Mouse (Mus musculus): ENCODE results near the gene Sema3f. TPM values are rescaled to one million over a fixed set of nuclear protein-coding genes. Genes with fewer than 3 reads are reported as not detected.

Gene Sema3f
- polyA plus RNA-seq, 1 experiment from 2014 or later = 14.9 TPM

DNA sequence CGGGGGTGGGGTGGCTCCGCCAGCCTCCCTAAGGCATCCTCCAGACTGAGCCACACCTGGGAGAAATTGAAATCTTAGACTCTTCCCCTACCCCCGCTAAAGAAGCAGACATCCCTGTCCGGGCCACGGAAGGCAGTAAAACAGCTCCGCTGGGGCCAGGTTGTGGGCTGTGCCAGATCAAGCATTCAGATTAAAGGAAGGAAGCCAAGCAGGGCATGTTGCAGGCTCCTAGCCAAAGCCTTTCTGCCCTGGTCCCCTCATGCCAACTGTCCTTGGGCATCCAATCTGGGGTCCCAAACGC is 25.9 kb upstream of the Sema3f start:
- no peaks in the 10 kb centered on the region for H3K27me3 ChIP-seq (replicated peaks; ENCODE audit: control insufficient read depth, insufficient read depth, low read length)
- no peak for ATAC-seq
- peaks cover 28% of the 10 kb centered on the region for H3K4me1 ChIP-seq (replicated peaks; ENCODE audit: control insufficient read depth, insufficient read depth, low read length)
- no peaks in the 10 kb centered on the region for H3K9me3 ChIP-seq (ENCODE audit: control insufficient read depth, low read length)
- H3K9ac ChIP-seq (replicated peaks; ENCODE audit: low read depth, low read length) = peak overlapping the region; percentile 6
- H3K4me3 ChIP-seq (replicated peaks; ENCODE audit: low read length) = 0 out of 2 replicates have a peak overlapping the region, but pooled peaks have one; percentile 5
- peak overlapping the region; percentile 34 for H3K4me2 ChIP-seq (ENCODE audit: low read length)
- peaks cover 18% of the 10 kb centered on the region for H3K36me3 ChIP-seq (ENCODE audit: control insufficient read depth, insufficient read depth)
- WGBS = 4% methylated on average over 7 of the region's 7 CpGs
- peak overlapping the region; percentile 33; the same call in 1 of the 2 replicates for H3K27ac ChIP-seq (ENCODE audit: low read length)

DNA sequence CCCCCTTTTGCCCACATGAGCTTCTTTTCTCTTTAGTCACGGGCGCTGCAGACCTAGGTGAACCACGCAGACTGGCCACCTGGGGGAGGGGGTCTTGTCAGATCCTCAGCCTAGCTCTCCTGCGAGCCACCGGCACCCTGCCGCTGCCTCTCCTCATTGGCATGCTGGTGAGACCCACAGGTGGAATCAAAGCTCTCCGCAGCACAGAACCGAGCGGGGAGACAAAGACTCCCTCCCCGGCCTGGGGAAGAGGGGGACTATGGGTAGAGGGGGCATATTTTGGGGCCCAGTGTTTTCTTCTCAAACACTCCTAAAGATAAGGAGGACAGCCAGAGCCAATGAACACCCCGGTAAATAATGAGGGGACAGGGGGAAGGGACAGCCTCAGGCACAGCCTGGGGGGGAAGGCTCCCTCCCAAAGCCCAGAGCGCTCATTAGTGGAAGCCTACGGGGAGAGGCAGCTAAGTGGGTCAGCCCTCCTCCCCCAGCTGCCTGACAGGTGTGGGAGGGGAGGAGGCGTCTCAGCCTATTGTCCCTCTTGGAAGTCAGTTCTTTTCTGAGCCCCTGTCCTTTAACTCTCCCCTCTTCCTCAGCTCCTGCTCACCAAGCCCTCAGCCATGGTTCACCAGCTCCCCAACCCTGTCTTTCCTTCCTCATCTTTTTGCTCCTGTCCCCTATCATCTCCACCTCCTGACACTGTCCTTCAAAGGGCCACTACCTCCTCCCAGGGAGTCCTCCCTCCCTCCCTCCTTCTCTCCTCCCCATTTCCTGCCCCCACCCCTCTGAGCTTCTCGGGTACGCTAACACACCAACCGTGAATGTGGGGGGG is 25.3 kb upstream of the Sema3f start:
- WGBS = 1% methylated on average over 16 of the region's 17 CpGs

GRCm38 (mm10) chr9:107734567-107734971 is 24.3 kb upstream of the Sema3f start:
- Histone ChIP-seq H3K9me3 (ENCODE audit: control insufficient read depth, low read length) (no peaks in the 10 kb centered on the region), H3K4me1 (replicated peaks; ENCODE audit: control insufficient read depth, insufficient read depth, low read length) (peaks cover 37% of the 10 kb centered on the region), H3K4me3 (replicated peaks; ENCODE audit: low read length) (no peak overlapping the region), H3K9ac (replicated peaks; ENCODE audit: low read depth, low read length) (no peak overlapping the region), H3K36me3 (ENCODE audit: control insufficient read depth, insufficient read depth) (peaks cover 10% of the 10 kb centered on the region), H3K4me2 (ENCODE audit: low read length) (no peak overlapping the region), H3K27ac (ENCODE audit: low read length) (peak overlapping the region; percentile 17), H3K27me3 (replicated peaks; ENCODE audit: control insufficient read depth, insufficient read depth, low read length) (no peaks in the 10 kb centered on the region)
- peak; percentile 27; the same call in 1 of the 2 replicates for ATAC-seq
- WGBS = 13% methylated on average over 7 of the region's 7 CpGs

More for the DNA sequence above, 25.3 kb upstream of the Sema3f start:
- H3K36me3 ChIP-seq (ENCODE audit: control insufficient read depth, insufficient read depth) = peaks cover 13% of the 10 kb centered on the region
- 0 out of 2 replicates have a peak overlapping the region, but pooled peaks have one; percentile 5 for H3K4me3 ChIP-seq (replicated peaks; ENCODE audit: low read length)
- H3K9me3 ChIP-seq (ENCODE audit: control insufficient read depth, low read length) = no peaks in the 10 kb centered on the region
- H3K4me1 ChIP-seq (replicated peaks; ENCODE audit: control insufficient read depth, insufficient read depth, low read length) = peaks cover 29% of the 10 kb centered on the region
- ATAC-seq = no peak; the same call in 1 of the 2 replicates
- peak overlapping the region; percentile 6 for H3K9ac ChIP-seq (replicated peaks; ENCODE audit: low read depth, low read length)
- no peak overlapping the region for H3K27ac ChIP-seq (ENCODE audit: low read length)
- no peaks in the 10 kb centered on the region for H3K27me3 ChIP-seq (replicated peaks; ENCODE audit: control insufficient read depth, insufficient read depth, low read length)
- H3K4me2 ChIP-seq (ENCODE audit: low read length) = peak overlapping the region; percentile 34

GRCm38 (mm10) chr9:107729709-107730108 is 19.4 kb upstream of the Sema3f start:
- Histone ChIP-seq H3K27ac (ENCODE audit: low read length) (peak overlapping the region; percentile 13; the same call in 1 of the 2 replicates), H3K9ac (replicated peaks; ENCODE audit: low read depth, low read length) (no peak overlapping the region), H3K27me3 (replicated peaks; ENCODE audit: control insufficient read depth, insufficient read depth, low read length) (no peaks in the 10 kb centered on the region), H3K4me3 (replicated peaks; ENCODE audit: low read length) (no peak overlapping the region), H3K9me3 (ENCODE audit: control insufficient read depth, low read length) (no peaks in the 10 kb centered on the region), H3K4me1 (replicated peaks; ENCODE audit: control insufficient read depth, insufficient read depth, low read length) (peaks cover 33% of the 10 kb centered on the region), H3K4me2 (ENCODE audit: low read length) (no peak overlapping the region), H3K36me3 (ENCODE audit: control insufficient read depth, insufficient read depth) (no peaks in the 10 kb centered on the region)
- ATAC-seq = peak; percentile 16
- 16% methylated on average over 3 of the region's 3 CpGs for WGBS

DNA sequence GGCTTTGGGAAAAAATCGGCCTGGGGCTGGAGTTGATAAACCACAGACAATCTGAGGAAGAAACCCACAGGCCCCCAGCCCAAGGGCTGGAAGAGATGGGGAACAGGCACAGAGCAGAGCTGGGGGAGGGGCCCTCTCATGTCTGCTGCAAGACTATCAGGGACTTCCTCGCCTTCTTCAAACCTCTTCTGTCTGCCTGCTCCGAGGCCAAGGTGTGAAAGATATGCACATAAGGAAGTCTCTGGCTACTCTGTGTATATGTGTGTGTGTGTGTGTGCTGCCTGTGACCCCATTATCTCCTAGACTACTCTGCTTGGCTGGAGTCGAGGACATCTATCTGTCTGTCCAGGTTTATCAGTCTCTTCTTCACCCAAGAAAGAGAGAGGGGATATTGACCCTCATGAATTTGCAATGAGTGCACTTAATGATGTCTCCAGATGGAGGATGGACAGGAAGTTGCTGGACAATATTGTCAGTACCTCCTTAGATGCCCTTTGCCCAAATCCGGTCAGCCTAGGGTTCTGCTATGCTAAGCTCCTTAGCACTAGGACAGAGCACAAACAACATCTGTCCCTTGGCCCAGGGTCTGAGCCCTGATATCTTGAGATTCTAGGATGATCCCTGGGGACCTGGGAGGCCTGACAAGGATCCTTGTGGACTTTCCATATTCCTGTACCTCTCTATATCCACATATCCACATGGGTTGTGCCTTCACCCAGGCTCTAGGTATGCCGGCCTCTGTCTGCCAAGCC is 18.8 kb upstream of the Sema3f start:
- no peaks in the 10 kb centered on the region for H3K9me3 ChIP-seq (ENCODE audit: control insufficient read depth, low read length)
- no peaks in the 10 kb centered on the region for H3K27me3 ChIP-seq (replicated peaks; ENCODE audit: control insufficient read depth, insufficient read depth, low read length)
- no peak for ATAC-seq
- no peak overlapping the region for H3K9ac ChIP-seq (replicated peaks; ENCODE audit: low read depth, low read length)
- H3K27ac ChIP-seq (ENCODE audit: low read length) = peak overlapping the region; percentile 13; the same call in 1 of the 2 replicates
- H3K4me2 ChIP-seq (ENCODE audit: low read length) = no peak overlapping the region
- no peak overlapping the region for H3K4me3 ChIP-seq (replicated peaks; ENCODE audit: low read length)
- 71% methylated on average over 6 of the region's 6 CpGs for WGBS
- peaks cover 31% of the 10 kb centered on the region for H3K4me1 ChIP-seq (replicated peaks; ENCODE audit: control insufficient read depth, insufficient read depth, low read length)
- H3K36me3 ChIP-seq (ENCODE audit: control insufficient read depth, insufficient read depth) = no peaks in the 10 kb centered on the region

DNA sequence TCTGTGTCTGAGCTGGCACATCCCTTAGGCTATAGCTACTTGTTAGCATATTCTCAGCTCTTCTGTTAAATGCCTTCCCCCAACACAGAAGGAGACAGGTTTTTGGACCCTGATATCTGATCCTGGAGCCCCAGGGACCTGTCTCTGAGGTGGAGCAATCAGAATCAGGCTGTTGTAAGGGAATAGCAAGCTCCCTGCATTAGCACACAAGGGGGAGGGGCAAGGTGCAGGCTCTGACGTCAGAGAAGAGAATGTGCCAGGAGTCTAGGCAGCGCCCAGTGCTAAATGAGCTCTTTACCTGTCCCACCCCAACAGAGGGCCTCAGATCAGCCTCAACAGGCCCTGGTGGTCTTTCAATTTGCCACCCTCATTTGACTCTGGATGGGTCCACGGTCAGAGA is 16.8 kb upstream of the Sema3f start:
- no peak overlapping the region for H3K9ac ChIP-seq (replicated peaks; ENCODE audit: low read depth, low read length)
- WGBS = 42% methylated on average over 3 of the region's 3 CpGs
- H3K27me3 ChIP-seq (replicated peaks; ENCODE audit: control insufficient read depth, insufficient read depth, low read length) = no peaks in the 10 kb centered on the region
- H3K9me3 ChIP-seq (ENCODE audit: control insufficient read depth, low read length) = no peaks in the 10 kb centered on the region
- no peak overlapping the region; the same call in 1 of the 2 replicates for H3K27ac ChIP-seq (ENCODE audit: low read length)
- H3K4me3 ChIP-seq (replicated peaks; ENCODE audit: low read length) = no peak overlapping the region
- peaks cover 45% of the 10 kb centered on the region for H3K4me1 ChIP-seq (replicated peaks; ENCODE audit: control insufficient read depth, insufficient read depth, low read length)
- ATAC-seq = no peak
- H3K4me2 ChIP-seq (ENCODE audit: low read length) = no peak overlapping the region
- no peaks in the 10 kb centered on the region for H3K36me3 ChIP-seq (ENCODE audit: control insufficient read depth, insufficient read depth)

DNA sequence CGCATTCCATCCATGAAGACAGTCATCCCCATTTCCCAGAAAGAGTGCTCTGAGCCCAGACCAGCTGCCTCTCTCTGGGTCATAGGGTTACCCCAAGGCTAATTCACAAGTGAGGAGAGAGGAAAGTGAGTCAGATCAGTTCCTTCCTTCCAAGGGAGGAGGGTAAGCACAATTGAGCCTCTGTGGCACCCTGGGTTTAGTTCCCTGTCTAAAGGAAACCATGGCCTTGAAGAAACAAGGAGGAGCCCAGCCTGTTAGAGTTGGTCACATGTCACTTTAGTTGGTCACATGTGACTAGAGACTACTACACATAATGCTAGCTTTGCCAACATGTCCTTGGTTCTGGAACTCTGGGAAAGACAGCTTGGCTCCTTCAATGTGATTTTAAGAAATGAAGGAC is 14.5 kb upstream of the Sema3f start:
- no peak overlapping the region for H3K4me3 ChIP-seq (replicated peaks; ENCODE audit: low read length)
- no peaks in the 10 kb centered on the region for H3K9me3 ChIP-seq (ENCODE audit: control insufficient read depth, low read length)
- H3K4me1 ChIP-seq (replicated peaks; ENCODE audit: control insufficient read depth, insufficient read depth, low read length) = peaks cover 37% of the 10 kb centered on the region
- ATAC-seq = no peak
- H3K4me2 ChIP-seq (ENCODE audit: low read length) = no peak overlapping the region
- WGBS = 96% methylated on average over 1 of the region's 1 CpGs
- H3K27ac ChIP-seq (ENCODE audit: low read length) = no peak overlapping the region
- no peaks in the 10 kb centered on the region for H3K27me3 ChIP-seq (replicated peaks; ENCODE audit: control insufficient read depth, insufficient read depth, low read length)
- no peak overlapping the region for H3K9ac ChIP-seq (replicated peaks; ENCODE audit: low read depth, low read length)
- no peaks in the 10 kb centered on the region for H3K36me3 ChIP-seq (ENCODE audit: control insufficient read depth, insufficient read depth)

GRCm38 (mm10) chr9:107723794-107724531 is 13.7 kb upstream of the Sema3f start:
- Histone ChIP-seq H3K27ac (ENCODE audit: low read length) (no peak overlapping the region), H3K27me3 (replicated peaks; ENCODE audit: control insufficient read depth, insufficient read depth, low read length) (no peaks in the 10 kb centered on the region), H3K4me1 (replicated peaks; ENCODE audit: control insufficient read depth, insufficient read depth, low read length) (peaks cover 29% of the 10 kb centered on the region), H3K36me3 (ENCODE audit: control insufficient read depth, insufficient read depth) (no peaks in the 10 kb centered on the region), H3K4me3 (replicated peaks; ENCODE audit: low read length) (no peak overlapping the region), H3K4me2 (ENCODE audit: low read length) (peak overlapping the region; percentile 25; the same call in 1 of the 2 replicates), H3K9me3 (ENCODE audit: control insufficient read depth, low read length) (no peaks in the 10 kb centered on the region), H3K9ac (replicated peaks; ENCODE audit: low read depth, low read length) (0 out of 2 replicates have a peak overlapping the region, but pooled peaks have one; percentile 9)
- peak; percentile 69 for ATAC-seq
- 7% methylated on average over 10 of the region's 11 CpGs for WGBS

DNA sequence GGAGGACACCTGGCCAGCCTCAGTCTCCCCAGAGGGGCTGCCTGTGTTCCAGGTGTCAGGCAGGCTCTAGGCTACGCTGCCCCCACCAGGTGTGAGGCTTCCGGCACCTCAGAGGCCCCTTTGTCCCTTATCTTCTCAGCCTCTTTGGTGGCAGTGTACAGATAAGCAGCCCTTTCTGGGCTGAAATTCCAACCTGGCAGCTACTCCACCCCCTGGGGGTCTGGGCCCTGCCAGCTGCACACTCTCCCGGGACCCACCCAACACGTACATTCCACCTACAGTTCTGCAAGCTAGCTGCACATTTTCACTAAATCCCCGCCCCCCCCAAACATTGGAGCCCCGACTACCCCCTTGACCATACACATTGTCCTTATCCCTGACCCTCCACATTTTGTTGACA is 13.0 kb upstream of the Sema3f start:
- H3K4me2 ChIP-seq (ENCODE audit: low read length) = no peak overlapping the region
- H3K4me3 ChIP-seq (replicated peaks; ENCODE audit: low read length) = no peak overlapping the region
- H3K9ac ChIP-seq (replicated peaks; ENCODE audit: low read depth, low read length) = no peak overlapping the region; the same call in 1 of the 2 replicates
- ATAC-seq = peak; percentile 34; the same call in 1 of the 2 replicates
- no peaks in the 10 kb centered on the region for H3K36me3 ChIP-seq (ENCODE audit: control insufficient read depth, insufficient read depth)
- 18% methylated on average over 6 of the region's 6 CpGs for WGBS
- H3K4me1 ChIP-seq (replicated peaks; ENCODE audit: control insufficient read depth, insufficient read depth, low read length) = peaks cover 28% of the 10 kb centered on the region
- H3K27me3 ChIP-seq (replicated peaks; ENCODE audit: control insufficient read depth, insufficient read depth, low read length) = no peaks in the 10 kb centered on the region
- no peaks in the 10 kb centered on the region for H3K9me3 ChIP-seq (ENCODE audit: control insufficient read depth, low read length)
- H3K27ac ChIP-seq (ENCODE audit: low read length) = no peak overlapping the region
